Mouse (Mus musculus) limb, embryonic 10.5 days (tissue): ENCODE measurements around the gene Lin7a. TPM values are rescaled to one million over a fixed set of nuclear protein-coding genes. Genes with fewer than 3 reads are reported as not detected.
"Not testable (repeated sequence)": the region's sequence is repeated elsewhere in the genome, so short reads cannot be mapped to it uniquely, and the experiment has no call there.

Experiments
- DNase-seq: peaks from one replicate; pipeline ENCODE4 v3.0.0-alpha.2; 2017; ENCODE audit warnings: low spot score
- H3K27ac ChIP-seq: fragments of 300-500 bp; sonication (generic); 2 replicates; pipeline ENCODE4 v1.5.1; 2016; ENCODE audit warnings: mild to moderate bottlenecking
- H3K27me3 ChIP-seq: fragments of 300-500 bp; sonication (generic); 2 replicates; pipeline ENCODE4 v1.6.1; 2016; ENCODE audit warnings: low read depth, mild to moderate bottlenecking; ENCODE audit not compliant: poor library complexity, severe bottlenecking
- H3K36me3 ChIP-seq: fragments of 300-500 bp; sonication (generic); 2 replicates; pipeline ENCODE4 v1.6.1; 2016; ENCODE audit warnings: mild to moderate bottlenecking, moderate library complexity
- H3K4me1 ChIP-seq: fragments of 300-500 bp; sonication (generic); 2 replicates; pipeline ENCODE4 v1.6.1; 2016
- H3K4me3 ChIP-seq: fragments of 300-500 bp; sonication (generic); 2 replicates; pipeline ENCODE4 v1.5.1; 2016; ENCODE audit warnings: mild to moderate bottlenecking, moderate library complexity
- H3K9me3 ChIP-seq: fragments of 300-500 bp; sonication (generic); replicated peaks from 2 replicates; pipeline ENCODE4 v1.6.1; 2016; ENCODE audit warnings: mild to moderate bottlenecking
- WGBS: fragments of 180-500 bp; shearing (Covaris S2); methylation state at CpG from one replicate; pipeline ENCODE4 v1.1.7; 2016; 5-methylcytosine and 5-hydroxymethylcytosine counted together
- polyA plus RNA-seq: library from polyadenylated mRNA; unstranded; fragments of >200 nt; fragmentation: Nextera tagmentation; extraction: Ambion mirVana; gene quantifications from 2 replicates; pipeline ENCODE4 v1.2.1, GENCODE M21; 2016

The Lin7a gene
- polyA plus RNA-seq, 1 experiment from 2014 or later: 1.0 TPM

DNA sequence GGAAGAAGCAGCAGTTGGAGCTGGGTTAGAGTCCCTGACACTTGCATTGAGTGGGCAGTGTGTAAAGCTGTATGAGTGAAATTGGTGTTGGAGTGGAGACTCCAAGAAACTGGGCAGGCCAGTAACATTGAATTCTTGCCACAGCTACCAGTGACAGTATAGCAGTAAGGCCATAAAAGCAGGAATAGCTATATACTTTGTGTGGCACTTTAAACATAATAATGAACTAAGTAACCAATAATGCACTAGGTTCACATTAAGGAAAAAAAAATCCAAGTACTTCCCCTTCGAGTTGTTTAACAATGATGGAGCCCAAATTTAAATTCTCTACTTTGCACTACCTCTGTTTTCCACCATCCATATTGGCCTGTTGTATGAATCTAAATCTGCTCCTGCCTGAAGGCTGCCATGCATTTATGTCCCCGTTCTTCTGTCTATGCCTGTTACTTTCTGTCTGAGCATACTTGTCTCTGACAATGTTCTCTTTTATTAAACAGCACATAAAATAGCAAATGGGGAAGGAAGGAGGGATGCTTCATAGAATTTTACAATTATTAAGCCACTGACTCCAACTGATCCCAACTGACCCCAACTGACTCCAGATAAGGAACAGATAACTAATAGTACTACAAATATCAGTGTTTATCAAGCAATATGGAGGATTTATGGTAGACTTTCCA, 31.7 kb upstream of the Lin7a start:
- no peaks in the 10 kb centered on the region for H3K36me3 ChIP-seq
- 87% methylated on average over 2 of the region's 2 CpGs for WGBS
- no peak for DNase-seq

DNA sequence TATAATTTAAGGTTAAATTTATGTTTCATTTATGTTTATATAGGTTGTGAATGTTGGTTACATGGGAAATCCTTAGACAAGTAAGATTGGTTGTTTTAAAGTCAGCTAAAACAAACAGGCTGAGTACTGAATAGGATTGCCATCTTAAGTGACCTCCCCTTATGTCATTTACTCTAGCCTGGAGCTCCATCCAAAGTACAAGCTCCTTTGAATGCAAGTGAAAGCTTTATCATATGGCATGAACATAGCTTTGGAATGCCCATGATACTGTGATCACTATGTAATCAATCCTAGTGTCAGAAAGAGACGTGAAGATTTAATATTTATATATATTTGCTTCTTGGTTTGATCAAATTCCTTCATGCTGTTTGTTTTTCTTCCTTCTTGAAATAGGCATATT, 31.0 kb upstream of the Lin7a start:
- WGBS: 94% methylated on average over 1 of the region's 1 CpGs
- H3K27me3 ChIP-seq: no peaks in the 10 kb centered on the region
- no peak overlapping the region for H3K4me3 ChIP-seq
- H3K4me1 ChIP-seq: no peaks in the 10 kb centered on the region
- no peaks in the 10 kb centered on the region for H3K9me3 ChIP-seq
- no peak for DNase-seq
- H3K27ac ChIP-seq: no peak overlapping the region
- no peaks in the 10 kb centered on the region for H3K36me3 ChIP-seq

More for the DNA sequence above, 31.7 kb upstream of the Lin7a start:
- Histone ChIP-seq H3K4me1 (no peaks in the 10 kb centered on the region), H3K4me3 (no peak overlapping the region), H3K27ac (no peak overlapping the region), H3K27me3 (no peaks in the 10 kb centered on the region), H3K9me3 (no peaks in the 10 kb centered on the region)

DNA sequence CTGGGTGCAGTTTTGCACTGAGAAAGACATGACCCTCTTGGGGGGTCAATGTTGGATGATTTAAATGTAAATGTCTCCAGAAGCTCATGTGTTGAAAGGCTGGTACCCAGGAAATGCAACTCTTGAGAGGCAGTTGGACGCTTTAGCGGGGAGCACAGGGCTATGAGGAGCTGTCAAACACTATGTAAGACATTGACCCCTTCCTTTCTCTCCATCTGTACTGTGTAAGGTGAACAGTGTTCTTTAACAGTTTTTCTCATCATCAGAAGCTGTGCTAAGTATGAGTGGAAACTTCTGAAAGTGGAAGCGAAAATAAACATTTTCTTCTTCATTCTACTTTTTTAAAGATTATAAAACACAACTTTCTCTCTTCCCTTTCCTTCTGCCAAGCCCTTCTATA, 30.5 kb upstream of the Lin7a start:
- H3K9me3 ChIP-seq: no peaks in the 10 kb centered on the region
- no peak for DNase-seq
- no peaks in the 10 kb centered on the region for H3K4me1 ChIP-seq
- whole genome bisulfite sequencing: 91% methylated on average over 3 of the region's 3 CpGs
- H3K36me3 ChIP-seq: no peaks in the 10 kb centered on the region
- no peak overlapping the region for H3K4me3 ChIP-seq
- no peak overlapping the region for H3K27ac ChIP-seq
- H3K27me3 ChIP-seq: no peaks in the 10 kb centered on the region

- no peak for DNase-seq
- no peaks in the 10 kb centered on the region for H3K36me3 ChIP-seq
- H3K9me3 ChIP-seq: no peaks in the 10 kb centered on the region
- H3K27me3 ChIP-seq: no peaks in the 10 kb centered on the region
- H3K4me1 ChIP-seq: no peaks in the 10 kb centered on the region
- H3K4me3 ChIP-seq: no peak overlapping the region
- no peak overlapping the region for H3K27ac ChIP-seq
Observed at GRCm38 (mm10) chr10:107241406-107241805, 30.1 kb upstream of the Lin7a start.

- not testable (repeated sequence) for H3K9me3 ChIP-seq, H3K27me3 ChIP-seq, H3K36me3 ChIP-seq, H3K4me1 ChIP-seq, H3K4me3 ChIP-seq, H3K27ac ChIP-seq, DNase-seq
- WGBS: 93% methylated on average over 1 of the region's 1 CpGs
Observed at GRCm38 (mm10) chr10:107241999-107242398, 29.5 kb upstream of the Lin7a start.

DNA sequence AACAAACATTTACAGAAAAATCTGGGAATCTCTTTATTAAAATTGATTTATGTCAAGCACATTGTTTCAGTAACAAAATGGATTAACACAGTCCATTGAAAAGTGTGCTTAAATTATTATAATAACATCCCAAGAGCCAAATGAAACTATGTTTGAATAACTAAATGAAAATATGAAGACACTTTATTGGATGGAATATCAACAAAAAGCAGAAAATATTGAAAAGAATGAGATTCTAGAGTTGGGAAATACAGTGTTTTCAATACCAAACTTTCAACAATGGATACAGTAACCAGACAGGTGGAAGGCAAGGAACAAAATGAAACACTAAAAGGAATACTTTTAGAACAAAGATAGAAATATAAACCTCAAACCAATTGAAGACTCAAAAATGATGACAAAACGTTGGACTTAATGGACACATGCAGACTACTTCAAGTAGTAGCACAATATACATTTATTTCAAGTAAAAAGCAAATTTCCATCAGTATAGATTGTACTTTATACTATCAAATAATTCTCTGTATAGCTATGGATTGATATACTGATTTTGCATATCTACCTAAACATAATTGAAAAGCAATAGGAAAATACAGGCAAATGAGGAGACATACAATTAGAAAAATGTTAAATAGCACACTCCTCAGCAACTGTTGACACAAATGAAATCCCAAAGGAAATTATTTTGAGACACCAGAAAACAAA, 28.6 kb upstream of the Lin7a start:
- H3K9me3 ChIP-seq: no peaks in the 10 kb centered on the region
- H3K27me3 ChIP-seq: no peaks in the 10 kb centered on the region
- H3K36me3 ChIP-seq: no peaks in the 10 kb centered on the region
- no peak for DNase-seq
- WGBS: 76% methylated on average over 1 of the region's 1 CpGs
- H3K27ac ChIP-seq: no peak overlapping the region
- H3K4me3 ChIP-seq: no peak overlapping the region
- H3K4me1 ChIP-seq: no peaks in the 10 kb centered on the region

GRCm38 (mm10) chr10:107244211-107244610, 27.3 kb upstream of the Lin7a start:
- Histone ChIP-seq H3K4me3 (no peak overlapping the region), H3K36me3 (no peaks in the 10 kb centered on the region), H3K27ac (no peak overlapping the region), H3K9me3 (no peaks in the 10 kb centered on the region), H3K4me1 (no peaks in the 10 kb centered on the region), H3K27me3 (no peaks in the 10 kb centered on the region)
- WGBS: 87% methylated on average over 2 of the region's 2 CpGs
- DNase-seq: no peak

GRCm38 (mm10) chr10:107244691-107245530, 26.6 kb upstream of the Lin7a start:
- no peak overlapping the region for H3K4me3 ChIP-seq
- H3K36me3 ChIP-seq: no peaks in the 10 kb centered on the region
- H3K9me3 ChIP-seq: no peaks in the 10 kb centered on the region
- no peak for DNase-seq
- H3K4me1 ChIP-seq: no peaks in the 10 kb centered on the region
- WGBS: 90% methylated on average over 4 of the region's 4 CpGs
- H3K27ac ChIP-seq: no peak overlapping the region
- no peaks in the 10 kb centered on the region for H3K27me3 ChIP-seq

GRCm38 (mm10) chr10:107245531-107245840, 26.0 kb upstream of the Lin7a start:
- Histone ChIP-seq H3K9me3 (no peaks in the 10 kb centered on the region), H3K36me3 (no peaks in the 10 kb centered on the region), H3K27me3 (no peaks in the 10 kb centered on the region), H3K27ac (no peak overlapping the region), H3K4me3 (no peak overlapping the region), H3K4me1 (no peaks in the 10 kb centered on the region)
- WGBS: 35% methylated on average over 2 of the region's 2 CpGs
- no peak for DNase-seq

DNA sequence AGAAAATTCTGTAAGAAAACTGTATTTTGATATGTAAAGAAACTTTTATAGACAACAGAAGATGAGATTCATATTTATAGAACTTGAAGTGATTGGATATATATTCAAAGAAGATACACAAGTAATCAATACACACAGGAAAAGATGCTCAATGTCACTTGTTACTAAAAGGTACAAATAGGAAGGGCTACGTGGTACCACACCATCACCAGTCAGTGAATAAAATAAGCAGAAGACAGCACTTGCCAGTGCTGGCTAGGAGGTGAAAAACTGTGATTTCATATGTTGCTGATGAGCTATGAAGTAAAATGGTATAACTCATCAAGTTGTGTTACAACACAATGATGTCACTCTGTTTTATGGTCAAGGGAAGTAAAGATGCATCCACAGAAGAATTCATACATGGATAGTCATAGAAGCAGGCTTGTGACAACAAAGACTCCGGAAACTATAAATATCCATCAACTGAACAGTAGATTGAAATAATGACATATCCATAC, 25.5 kb upstream of the Lin7a start:
- H3K36me3 ChIP-seq: no peaks in the 10 kb centered on the region
- no peak overlapping the region for H3K4me3 ChIP-seq
- 93% methylated on average over 2 of the region's 2 CpGs for WGBS
- no peak overlapping the region for H3K27ac ChIP-seq
- DNase-seq: no peak
- H3K27me3 ChIP-seq: no peaks in the 10 kb centered on the region
- H3K4me1 ChIP-seq: no peaks in the 10 kb centered on the region
- H3K9me3 ChIP-seq: no peaks in the 10 kb centered on the region

- H3K4me3 ChIP-seq: no peak overlapping the region
- H3K4me1 ChIP-seq: no peaks in the 10 kb centered on the region
- 91% methylated on average over 6 of the region's 6 CpGs for WGBS
- no peaks in the 10 kb centered on the region for H3K27me3 ChIP-seq
- H3K9me3 ChIP-seq: no peaks in the 10 kb centered on the region
- DNase-seq: no peak
- H3K36me3 ChIP-seq: no peaks in the 10 kb centered on the region
- H3K27ac ChIP-seq: no peak overlapping the region
Observed at GRCm38 (mm10) chr10:107247001-107247670, 24.4 kb upstream of the Lin7a start.

DNA sequence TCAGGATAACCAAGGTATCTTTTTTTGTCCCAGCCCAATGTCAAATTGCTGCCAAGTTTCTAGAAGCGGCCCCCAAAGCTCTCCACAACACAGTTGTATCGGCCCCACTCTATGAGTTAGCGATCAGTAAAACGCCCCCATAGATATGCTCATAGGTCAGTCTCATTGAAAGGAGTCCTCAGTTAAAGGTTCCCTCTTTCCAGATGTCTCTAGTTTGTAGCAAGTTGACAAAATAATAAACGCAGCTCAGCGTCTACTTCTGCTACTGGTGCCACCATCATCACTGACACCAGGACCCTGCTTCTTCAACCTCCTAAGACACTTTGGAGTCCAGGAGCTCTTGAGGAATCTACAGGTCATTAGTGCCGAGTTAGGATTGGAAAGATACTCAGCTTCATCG, 23.0 kb upstream of the Lin7a start:
- Histone ChIP-seq H3K27ac (no peak overlapping the region), H3K36me3 (no peaks in the 10 kb centered on the region)
- WGBS: 93% methylated on average over 8 of the region's 8 CpGs

GRCm38 (mm10) chr10:107249056-107249455, 22.4 kb upstream of the Lin7a start:
- DNase-seq: no peak
- H3K27ac ChIP-seq: no peak overlapping the region
- no peaks in the 10 kb centered on the region for H3K4me1 ChIP-seq
- H3K36me3 ChIP-seq: no peaks in the 10 kb centered on the region
- 90% methylated on average over 7 of the region's 7 CpGs for WGBS
- no peaks in the 10 kb centered on the region for H3K9me3 ChIP-seq
- H3K27me3 ChIP-seq: no peaks in the 10 kb centered on the region
- no peak overlapping the region for H3K4me3 ChIP-seq

More for the DNA sequence above, 23.0 kb upstream of the Lin7a start:
- no peak for DNase-seq
- Histone ChIP-seq H3K27me3 (no peaks in the 10 kb centered on the region), H3K4me3 (no peak overlapping the region), H3K9me3 (no peaks in the 10 kb centered on the region), H3K4me1 (no peaks in the 10 kb centered on the region)
